Mouse (Mus musculus) small intestine, adult 2 months (tissue): ENCODE measurements around the gene Rpl29. TPM values are rescaled to one million over a fixed set of nuclear protein-coding genes. Genes with fewer than 3 reads are reported as not detected.
A peak's percentile ranks its signal among the peaks of the same experiment; 100 is the strongest.

Source experiments
- H3K27ac ChIP-seq: fragments of 200-500 bp; 2 replicates; pipeline ENCODE4 v1.5.1; 2012; ENCODE audit warnings: low read depth, low read length, control low read depth, inconsistent platforms; ENCODE audit not compliant: insufficient read depth
- H3K27me3 ChIP-seq: fragments of 200-500 bp; 2 replicates; pipeline ENCODE4 v1.6.1; 2012; ENCODE audit warnings: mild to moderate bottlenecking, moderate library complexity, low read length, inconsistent platforms; ENCODE audit not compliant: control insufficient read depth, insufficient read depth
- H3K36me3 ChIP-seq: fragments of 200-500 bp; 2 replicates; pipeline ENCODE4 v1.6.1; 2012; ENCODE audit warnings: mild to moderate bottlenecking, low read length, control low read depth, inconsistent platforms; ENCODE audit not compliant: control insufficient read depth, insufficient read depth
- H3K4me1 ChIP-seq: fragments of 200-500 bp; 2 replicates; pipeline ENCODE4 v1.6.1; 2012; ENCODE audit warnings: low read length, inconsistent platforms, mixed read lengths; ENCODE audit not compliant: control insufficient read depth, insufficient read depth, insufficient read length
- H3K4me3 ChIP-seq: fragments of 200-500 bp; 2 replicates; pipeline ENCODE4 v1.5.1; 2012; ENCODE audit warnings: low read depth, mild to moderate bottlenecking, control low read depth, inconsistent platforms, low read length, moderate library complexity
- CTCF ChIP-seq: fragments of 200-500 bp; IDR thresholded peaks from 2 replicates; pipeline ENCODE4 v1.5.1; 2012; ENCODE audit warnings: low read depth, mild to moderate bottlenecking, control low read depth, inconsistent platforms, low read length, moderate library complexity, mixed read lengths; ENCODE audit not compliant: insufficient replicate concordance, insufficient read length; ENCODE audit errors: extremely low read depth
- POLR2A ChIP-seq: fragments of 200-500 bp; IDR thresholded peaks from 2 replicates; pipeline ENCODE4 v1.6.1; 2012; ENCODE audit warnings: low read depth, mild to moderate bottlenecking, control low read depth, inconsistent platforms, low read length, moderate library complexity
- WGBS: fragments of 180-500 bp; shearing (Covaris S2); methylation state at CpG from one replicate; pipeline ENCODE4 v1.1.7; 2018; 5-methylcytosine and 5-hydroxymethylcytosine counted together
- polyA plus RNA-seq: library from polyadenylated mRNA; depleted of rRNA; stranded (reverse); fragments of >200 nt; gene quantifications from 2 replicates; pipeline ENCODE4 v1.2.3, GENCODE M21; 2012

Rpl29 gene
- polyA plus RNA-seq, 1 experiment, result 390 TPM

- Histone ChIP-seq H3K27ac (no peak overlapping the region), H3K36me3 (no peaks in the 10 kb centered on the region), H3K4me1 (peaks cover 3% of the 10 kb centered on the region; the same call in 1 of the 2 replicates), H3K27me3 (peaks cover 12% of the 10 kb centered on the region), H3K4me3 (no peak overlapping the region)
- TF ChIP-seq POLR2A, result no peak
- TF ChIP-seq CTCF, result no peak
- 89% methylated on average over 7 of the region's 7 CpGs for WGBS
These were observed 38.5 kb downstream of the Rpl29 start for GRCm38 (mm10) chr9:106467746-106468145.

- peaks cover 4% of the 10 kb centered on the region for H3K4me1 ChIP-seq
- no peak overlapping the region for H3K4me3 ChIP-seq
- 59% methylated on average over 6 of the region's 6 CpGs for whole genome bisulfite sequencing
- no peaks in the 10 kb centered on the region for H3K36me3 ChIP-seq
- peaks cover 8% of the 10 kb centered on the region for H3K27me3 ChIP-seq
- TF ChIP-seq POLR2A, result no peak
- no peak for TF ChIP-seq CTCF
- H3K27ac ChIP-seq, result no peak overlapping the region
These were observed 40.1 kb downstream of the Rpl29 start for GRCm38 (mm10) chr9:106469317-106469716.

GRCm38 (mm10) chr9:106469776-106470175 is 40.5 kb downstream of the Rpl29 start:
- Histone ChIP-seq H3K36me3 (no peaks in the 10 kb centered on the region), H3K27ac (no peak overlapping the region), H3K27me3 (peaks cover 4% of the 10 kb centered on the region), H3K4me1 (peaks cover 8% of the 10 kb centered on the region), H3K4me3 (no peak overlapping the region)
- WGBS, result 70% methylated on average over 9 of the region's 9 CpGs
- no peak for TF ChIP-seq CTCF

GRCm38 (mm10) chr9:106470991-106471750 is 41.9 kb downstream of the Rpl29 start:
- Histone ChIP-seq H3K36me3 (no peaks in the 10 kb centered on the region), H3K4me1 (peaks cover 17% of the 10 kb centered on the region), H3K27me3 (no peaks in the 10 kb centered on the region), H3K4me3 (peak overlapping the region; percentile 30), H3K27ac (peak overlapping the region; percentile 48; the same call in 1 of the 2 replicates)
- TF ChIP-seq CTCF (no peak), POLR2A (no peak)
- WGBS, result 71% methylated on average over 14 of the region's 14 CpGs

GRCm38 (mm10) chr9:106471892-106472291 is 42.6 kb downstream of the Rpl29 start:
- peaks cover 22% of the 10 kb centered on the region for H3K4me1 ChIP-seq
- peak overlapping the region; percentile 30 for H3K4me3 ChIP-seq
- H3K27me3 ChIP-seq, result no peaks in the 10 kb centered on the region
- H3K27ac ChIP-seq, result peak overlapping the region; percentile 48
- no peaks in the 10 kb centered on the region for H3K36me3 ChIP-seq
- no peak for TF ChIP-seq POLR2A
- no peak for TF ChIP-seq CTCF
- WGBS, result 34% methylated on average over 5 of the region's 5 CpGs

GRCm38 (mm10) chr9:106472321-106472720 is 43.1 kb downstream of the Rpl29 start:
- Histone ChIP-seq H3K4me1 (peaks cover 22% of the 10 kb centered on the region), H3K36me3 (no peaks in the 10 kb centered on the region), H3K27ac (peak overlapping the region; percentile 36), H3K27me3 (no peaks in the 10 kb centered on the region), H3K4me3 (no peak overlapping the region)
- WGBS, result 53% methylated on average over 4 of the region's 4 CpGs
- TF ChIP-seq CTCF (no peak), POLR2A (no peak)

- no peak overlapping the region for H3K27ac ChIP-seq
- TF ChIP-seq CTCF (no peak), POLR2A (no peak)
- H3K4me3 ChIP-seq, result no peak overlapping the region
- peaks cover 27% of the 10 kb centered on the region for H3K4me1 ChIP-seq
- 77% methylated on average over 16 of the region's 16 CpGs for WGBS
- no peaks in the 10 kb centered on the region for H3K27me3 ChIP-seq
- H3K36me3 ChIP-seq, result no peaks in the 10 kb centered on the region
These were observed 44.0 kb downstream of the Rpl29 start for GRCm38 (mm10) chr9:106473081-106473752.
